Mouse (Mus musculus) C2C12 (cell line): ENCODE results near the gene Srgap1.

Source experiments
- CTCF ChIP-seq: IDR thresholded peaks from one replicate; pipeline ENCODE4 v1.5.1; 2011; ENCODE audit not compliant: control insufficient read depth, insufficient read depth, insufficient read length
- MAX ChIP-seq: IDR thresholded peaks from one replicate; pipeline ENCODE4 v1.6.1; 2011; ENCODE audit warnings: mild to moderate bottlenecking, control low read depth
- USF1 ChIP-seq: IDR thresholded peaks from one replicate; pipeline ENCODE4 v1.6.1; 2011; ENCODE audit warnings: low read depth, mild to moderate bottlenecking, control low read depth, moderate library complexity

GRCm38 (mm10) chr10:121983993-121984610 is 63.0 kb downstream of the Srgap1 start:
- TF ChIP-seq CTCF (no peak), USF1 (no peak), MAX (no peak)
